Mouse (Mus musculus) lung, postnatal 0 days (tissue): ENCODE results near the gene Ttc25. TPM values are rescaled to one million over a fixed set of nuclear protein-coding genes. Genes with fewer than 3 reads are reported as not detected.

Source experiments
- ATAC-seq: fragments of 200-750 bp; cut with Nextera tagmentation; 2 replicates; pipeline ENCODE4 v1.8.0; 2017; ENCODE audit warnings: moderate library complexity
- DNase-seq: peaks from one replicate; pipeline ENCODE4 v3.0.0-alpha.2; 2016; ENCODE audit warnings: low spot score
- H3K27ac ChIP-seq: fragments of 300-500 bp; sonication (generic); 2 replicates; pipeline ENCODE4 v1.5.1; 2014; ENCODE audit warnings: antibody characterized with exemption, mild to moderate bottlenecking, low read length, mixed read lengths
- H3K27me3 ChIP-seq: fragments of 300-500 bp; sonication (generic); replicated peaks from 2 replicates; pipeline ENCODE4 v1.6.1; 2014; ENCODE audit warnings: low read length, mixed read lengths; ENCODE audit not compliant: insufficient read depth
- H3K36me3 ChIP-seq: fragments of 300-500 bp; sonication (generic); 2 replicates; pipeline ENCODE4 v1.6.1; 2014; ENCODE audit warnings: low read length, mixed read lengths; ENCODE audit not compliant: insufficient read depth
- H3K4me1 ChIP-seq: fragments of 300-500 bp; sonication (generic); 2 replicates; pipeline ENCODE4 v1.6.1; 2014; ENCODE audit warnings: antibody characterized with exemption, low read depth, low read length, mixed read lengths; ENCODE audit not compliant: insufficient read depth
- H3K4me2 ChIP-seq: fragments of 300-500 bp; sonication (generic); replicated peaks from 2 replicates; pipeline ENCODE4 v1.6.1; 2014; ENCODE audit warnings: low read depth, mild to moderate bottlenecking, low read length, moderate library complexity, mixed read lengths
- H3K4me3 ChIP-seq: fragments of 300-500 bp; sonication (generic); 2 replicates; pipeline ENCODE4 v1.5.1; 2014; ENCODE audit warnings: low read depth, low read length
- H3K9ac ChIP-seq: fragments of 300-500 bp; sonication (generic); replicated peaks from 2 replicates; pipeline ENCODE4 v1.6.1; 2014; ENCODE audit warnings: low read depth, mild to moderate bottlenecking
- H3K9me3 ChIP-seq: fragments of 300-500 bp; sonication (generic); 2 replicates; pipeline ENCODE4 v1.6.1; 2016; ENCODE audit warnings: low read length, mixed read lengths
- CTCF ChIP-seq: IDR thresholded peaks from 2 replicates; pipeline ENCODE4 v1.5.1; 2016; ENCODE audit warnings: antibody characterized with exemption, mild to moderate bottlenecking
- EP300 ChIP-seq: IDR thresholded peaks from 2 replicates; pipeline ENCODE4 v1.6.1; 2016; ENCODE audit warnings: antibody characterized with exemption, mild to moderate bottlenecking, control low read depth
- WGBS: fragments of 180-500 bp; shearing (Covaris S2); extraction: QIAGEN DNeasy Blood & Tissue Kit; methylation state at CpG from one replicate; pipeline ENCODE4 v1.1.7; 2014; 5-methylcytosine and 5-hydroxymethylcytosine counted together
- polyA plus RNA-seq: library from polyadenylated mRNA; unstranded; fragments of >200 nt; fragmentation: Nextera tagmentation; extraction: Ambion mirVana; gene quantifications from 2 replicates; pipeline ENCODE4 v1.2.1, GENCODE M21; 2015

Ttc25 gene
- polyA plus RNA-seq: 3.5 and 4.9 TPM in 2 replicates

GRCm38 (mm10) chr11:100544832-100545745 is at the start of gene Ttc25:
Ttc25 (plus strand) TSS chr11:100545607.
- TF ChIP-seq EP300 (no peak), CTCF (peak; percentile 50)
- DNase-seq (peak; percentile 98), ATAC-seq (peak; percentile 100)
- Histone ChIP-seq H3K27me3 (no peaks in the 10 kb centered on the region), H3K9ac (no peak within 1 kb of the TSS), H3K9me3 (no peaks in the 10 kb centered on the region), H3K4me2 (peak within 1 kb of the TSS; percentile 61), H3K4me3 (peak within 1 kb of the TSS; percentile 39), H3K27ac (peak within 1 kb of the TSS; percentile 62; the same call in 1 of the 2 replicates), H3K36me3 (no peaks in the 10 kb centered on the region), H3K4me1 (peaks cover 5% of the 10 kb centered on the region)
- WGBS: 6% methylated on average over 28 of the region's 28 CpGs

- no peak overlapping the region for H3K27ac ChIP-seq
- 68% methylated on average over 3 of the region's 3 CpGs for WGBS
- H3K27me3 ChIP-seq: no peaks in the 10 kb centered on the region
- peaks cover 61% of the 10 kb centered on the region for H3K36me3 ChIP-seq
- H3K4me2 ChIP-seq: no peak overlapping the region
- H3K9me3 ChIP-seq: no peaks in the 10 kb centered on the region
- H3K4me3 ChIP-seq: no peak overlapping the region
- no peak overlapping the region for H3K9ac ChIP-seq
- ATAC-seq (no peak), DNase-seq (no peak)
- TF ChIP-seq CTCF (no peak), EP300 (no peak)
- no peaks in the 10 kb centered on the region for H3K4me1 ChIP-seq
These were observed 45.2 kb upstream of the Ttc25 start for GRCm38 (mm10) chr11:100500241-100500640.

DNA sequence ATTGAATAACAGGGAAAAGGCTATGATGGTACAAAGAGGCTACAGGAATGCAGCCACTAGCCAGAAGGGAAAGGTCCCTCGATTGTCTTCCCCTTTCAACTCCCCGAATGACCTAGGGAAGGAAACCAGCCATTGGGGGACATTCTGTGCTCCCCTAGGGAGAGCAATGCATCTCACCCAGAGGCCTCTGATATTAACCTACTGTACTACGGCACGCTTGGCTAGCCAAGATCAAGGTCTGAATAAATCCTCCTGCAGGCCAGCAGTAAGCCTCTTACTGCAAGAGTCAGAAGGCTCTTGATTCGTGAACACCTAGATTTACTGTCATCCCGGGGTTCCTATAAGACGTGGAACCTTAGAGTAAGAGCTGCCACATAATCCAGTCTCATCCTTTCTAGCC is 44.8 kb upstream of the Ttc25 start:
- Histone ChIP-seq H3K27ac (no peak overlapping the region), H3K4me3 (no peak overlapping the region), H3K9ac (no peak overlapping the region), H3K27me3 (no peaks in the 10 kb centered on the region), H3K36me3 (peaks cover 57% of the 10 kb centered on the region), H3K4me2 (no peak overlapping the region), H3K4me1 (no peaks in the 10 kb centered on the region), H3K9me3 (no peaks in the 10 kb centered on the region)
- no peak for ATAC-seq
- WGBS: 91% methylated on average over 7 of the region's 7 CpGs
- no peak for TF ChIP-seq CTCF
- no peak for TF ChIP-seq EP300
- no peak for DNase-seq

DNA sequence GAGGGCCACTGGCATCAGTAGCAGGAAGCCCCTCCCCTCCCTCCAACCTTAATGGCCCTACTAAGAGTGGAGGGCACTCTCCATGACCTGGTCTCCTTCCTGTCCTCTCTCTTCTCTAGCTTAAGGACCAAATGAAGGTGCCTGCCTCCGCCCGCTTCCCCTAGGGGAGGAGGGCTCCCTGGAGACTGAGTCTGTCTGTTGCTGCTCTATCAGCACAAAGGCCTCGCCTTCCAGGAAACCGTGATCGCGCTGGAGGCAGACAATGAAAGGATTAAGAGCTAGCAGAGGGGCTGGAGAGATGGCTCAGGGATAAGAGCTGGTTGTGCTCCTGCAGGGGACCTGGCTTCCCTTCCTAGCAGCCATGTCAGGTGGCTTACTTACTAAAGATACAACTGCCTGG is 44.1 kb upstream of the Ttc25 start:
- ATAC-seq: no peak
- WGBS: 42% methylated on average over 6 of the region's 6 CpGs
- no peaks in the 10 kb centered on the region for H3K27me3 ChIP-seq
- no peaks in the 10 kb centered on the region for H3K9me3 ChIP-seq
- no peak overlapping the region for H3K4me3 ChIP-seq
- no peak overlapping the region for H3K9ac ChIP-seq
- H3K27ac ChIP-seq: no peak overlapping the region
- peaks cover 51% of the 10 kb centered on the region for H3K36me3 ChIP-seq
- DNase-seq: no peak
- TF ChIP-seq CTCF (no peak), EP300 (no peak)
- H3K4me2 ChIP-seq: no peak overlapping the region
- H3K4me1 ChIP-seq: no peaks in the 10 kb centered on the region

DNA sequence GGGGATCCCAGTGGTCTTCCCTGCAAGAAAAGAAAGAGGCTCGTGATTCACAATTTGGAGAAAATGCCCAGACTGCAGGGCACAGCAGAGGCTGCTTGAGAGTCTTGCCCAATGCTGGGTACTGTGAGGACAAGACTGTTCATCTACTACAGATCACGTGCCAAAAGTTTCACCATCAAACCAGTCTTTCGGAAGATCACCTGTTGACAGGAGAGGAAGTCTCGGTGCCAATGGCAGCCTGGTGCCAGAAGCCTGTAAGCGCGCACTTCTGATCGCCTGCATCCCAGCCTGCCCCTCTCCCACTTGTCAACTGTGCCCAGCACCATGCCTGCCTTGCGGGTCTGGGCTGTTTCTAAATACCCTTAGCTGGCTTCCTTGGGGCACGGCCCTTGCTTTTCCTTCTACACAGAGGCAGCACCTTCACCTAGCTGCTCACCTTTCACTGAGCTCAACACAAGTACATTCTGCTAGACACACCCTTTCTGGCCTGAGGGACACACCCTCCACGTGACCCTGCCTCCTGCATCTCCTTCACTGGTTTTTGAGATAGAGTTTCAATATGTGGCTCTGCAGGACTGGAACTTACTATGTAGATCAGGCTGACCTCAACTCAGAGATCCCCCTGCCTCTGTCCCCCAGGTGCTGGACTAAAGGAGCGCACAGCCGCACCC is 40.3 kb upstream of the Ttc25 start:
- Histone ChIP-seq H3K4me3 (no peak overlapping the region), H3K27me3 (no peaks in the 10 kb centered on the region), H3K9me3 (no peaks in the 10 kb centered on the region), H3K4me1 (no peaks in the 10 kb centered on the region), H3K4me2 (no peak overlapping the region), H3K27ac (no peak overlapping the region), H3K36me3 (peaks cover 39% of the 10 kb centered on the region), H3K9ac (no peak overlapping the region)
- DNase-seq: no peak
- ATAC-seq: no peak
- WGBS: 95% methylated on average over 12 of the region's 12 CpGs
- no peak for TF ChIP-seq EP300
- no peak for TF ChIP-seq CTCF

DNA sequence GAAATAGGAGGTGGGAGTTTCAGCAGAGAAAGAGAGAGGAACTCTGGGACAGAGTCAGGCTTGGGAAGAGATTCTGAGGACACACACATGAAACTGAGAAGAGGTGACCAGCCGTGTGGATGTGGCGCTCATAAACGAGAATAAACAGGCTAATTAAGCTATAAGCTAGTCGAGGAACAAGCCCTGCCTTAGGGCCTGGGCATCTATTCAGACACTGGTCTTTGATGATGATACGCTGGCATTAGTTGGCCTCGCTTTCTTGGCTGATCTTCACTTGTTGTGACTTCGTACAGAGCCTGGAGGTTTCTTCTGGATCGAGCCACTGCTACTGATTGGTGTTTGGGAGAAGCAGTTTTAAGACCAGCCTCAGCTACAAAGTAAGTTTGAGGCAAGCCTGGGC is 39.4 kb upstream of the Ttc25 start:
- TF ChIP-seq EP300 (no peak), CTCF (no peak)
- WGBS: 91% methylated on average over 8 of the region's 8 CpGs
- H3K27me3 ChIP-seq: no peaks in the 10 kb centered on the region
- H3K9me3 ChIP-seq: no peaks in the 10 kb centered on the region
- no peak for DNase-seq
- H3K27ac ChIP-seq: no peak overlapping the region
- H3K4me1 ChIP-seq: no peaks in the 10 kb centered on the region
- H3K36me3 ChIP-seq: peaks cover 40% of the 10 kb centered on the region
- no peak for ATAC-seq
- H3K4me2 ChIP-seq: no peak overlapping the region
- H3K4me3 ChIP-seq: no peak overlapping the region
- H3K9ac ChIP-seq: no peak overlapping the region
